Mouse (Mus musculus) midbrain, embryonic 14.5 days (tissue): ENCODE results near the gene Serinc2. TPM values are rescaled to one million over a fixed set of nuclear protein-coding genes. Genes with fewer than 3 reads are reported as not detected.

Experiments used
- ATAC-seq: fragments of 200-750 bp; cut with Nextera tagmentation; 2 replicates; pipeline ENCODE4 v1.8.0; 2017; ENCODE audit warnings: moderate number of reproducible peaks, moderate library complexity; ENCODE audit not compliant: low FRiP score, low TSS enrichment
- DNase-seq: peaks from one replicate; pipeline ENCODE4 v3.0.0-alpha.2; 2015
- H3K27ac ChIP-seq: fragments of 300-500 bp; sonication (generic); replicated peaks from 2 replicates; pipeline ENCODE4 v1.5.1; 2014; ENCODE audit warnings: mild to moderate bottlenecking, low read depth, low read length, moderate library complexity
- H3K27me3 ChIP-seq: fragments of 300-500 bp; sonication (generic); 2 replicates; pipeline ENCODE4 v1.6.1; 2014; ENCODE audit warnings: low read length, control low read depth, mixed read lengths; ENCODE audit not compliant: control insufficient read depth, insufficient read depth
- H3K36me3 ChIP-seq: fragments of 300-500 bp; sonication (generic); 2 replicates; pipeline ENCODE4 v1.6.1; 2014; ENCODE audit warnings: low read length, control low read depth; ENCODE audit not compliant: control insufficient read depth, insufficient read depth
- H3K4me1 ChIP-seq: fragments of 300-500 bp; sonication (generic); 2 replicates; pipeline ENCODE4 v1.6.1; 2014; ENCODE audit warnings: mild to moderate bottlenecking, antibody characterized with exemption, low read length, control low read depth; ENCODE audit not compliant: control insufficient read depth, insufficient read depth
- H3K4me2 ChIP-seq: fragments of 300-500 bp; sonication (generic); 2 replicates; pipeline ENCODE4 v1.6.1; 2014; ENCODE audit warnings: mild to moderate bottlenecking, low read length, moderate library complexity
- H3K4me3 ChIP-seq: fragments of 300-500 bp; sonication (generic); replicated peaks from 2 replicates; pipeline ENCODE4 v1.5.1; 2014; ENCODE audit warnings: low read depth, low read length
- H3K9ac ChIP-seq: fragments of 300-500 bp; sonication (generic); replicated peaks from 2 replicates; pipeline ENCODE4 v1.6.1; 2014; ENCODE audit warnings: mild to moderate bottlenecking, low read length, moderate library complexity
- H3K9me3 ChIP-seq: fragments of 300-500 bp; sonication (generic); 2 replicates; pipeline ENCODE4 v1.6.1; 2016; ENCODE audit warnings: low read length, control low read depth, mixed read lengths; ENCODE audit not compliant: control insufficient read depth
- WGBS: fragments of 180-500 bp; shearing (Covaris S2); extraction: QIAGEN DNeasy Blood & Tissue Kit; methylation state at CpG from one replicate; pipeline ENCODE4 v1.1.7; 2014; 5-methylcytosine and 5-hydroxymethylcytosine counted together
- polyA plus RNA-seq: library from polyadenylated mRNA; unstranded; fragments of >200 nt; fragmentation: Nextera tagmentation; extraction: Ambion mirVana; gene quantifications from 2 replicates; pipeline ENCODE4 v1.2.1, GENCODE M21; 2014

Serinc2 gene
- 49.2 and 52.1 TPM in 2 replicates for polyA plus RNA-seq

DNA sequence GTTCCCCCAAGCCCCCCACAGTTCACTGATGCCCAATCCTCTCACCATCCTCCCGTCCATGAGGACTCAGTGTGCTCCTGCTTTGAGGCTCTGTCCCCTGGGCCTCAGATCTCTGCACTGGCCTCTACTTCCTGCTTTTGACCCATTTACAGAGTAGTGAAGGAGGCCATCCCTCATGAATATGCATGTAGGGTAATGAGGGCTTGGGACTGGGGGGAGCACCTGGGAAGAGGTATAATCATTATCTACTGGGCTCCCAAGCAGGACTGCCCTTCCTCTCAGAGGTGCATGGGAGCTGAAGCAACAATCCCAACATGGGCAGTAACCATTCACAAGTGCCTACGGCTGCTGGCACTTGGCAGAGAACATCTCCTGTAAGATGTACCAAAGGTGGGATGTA, at the start of gene Serinc2:
Serinc2 (minus strand) TSS at position 101 of the 400 bp plus-strand sequence.
- no peaks in the 10 kb centered on the region for H3K27me3 ChIP-seq
- ATAC-seq = no peak
- H3K9me3 ChIP-seq = no peaks in the 10 kb centered on the region
- DNase-seq = no peak
- H3K27ac ChIP-seq = no peak within 1 kb of the TSS
- no peak within 1 kb of the TSS for H3K9ac ChIP-seq
- no peaks in the 10 kb centered on the region for H3K36me3 ChIP-seq
- no peak within 1 kb of the TSS for H3K4me3 ChIP-seq
- 72% methylated on average over 2 of the region's 2 CpGs for WGBS
- H3K4me1 ChIP-seq = peaks cover 10% of the 10 kb centered on the region; the same call in 1 of the 2 replicates
- H3K4me2 ChIP-seq = no peak within 1 kb of the TSS

DNA sequence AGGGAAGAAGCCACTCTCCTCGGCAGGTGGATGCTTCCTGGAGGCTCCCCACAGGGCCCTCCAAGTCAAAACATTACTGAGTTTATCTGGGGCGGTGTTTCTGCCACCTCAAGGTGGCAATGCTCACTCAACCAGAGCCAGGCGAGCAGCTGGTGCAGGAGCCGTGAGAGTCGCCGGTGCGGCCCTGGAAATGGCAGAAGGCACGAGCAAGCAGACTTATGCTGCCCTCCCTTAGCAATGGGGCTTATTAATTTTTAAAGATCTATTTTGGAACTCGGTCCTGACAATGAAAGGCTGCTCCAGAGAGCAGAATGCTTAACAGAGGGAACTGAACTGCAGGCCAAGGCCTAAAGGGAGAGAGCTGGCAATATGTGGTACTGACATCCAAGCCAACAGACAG, 48.4 kb upstream of the Serinc2 start:
- no peak overlapping the region for H3K4me3 ChIP-seq
- ATAC-seq = no peak

DNA sequence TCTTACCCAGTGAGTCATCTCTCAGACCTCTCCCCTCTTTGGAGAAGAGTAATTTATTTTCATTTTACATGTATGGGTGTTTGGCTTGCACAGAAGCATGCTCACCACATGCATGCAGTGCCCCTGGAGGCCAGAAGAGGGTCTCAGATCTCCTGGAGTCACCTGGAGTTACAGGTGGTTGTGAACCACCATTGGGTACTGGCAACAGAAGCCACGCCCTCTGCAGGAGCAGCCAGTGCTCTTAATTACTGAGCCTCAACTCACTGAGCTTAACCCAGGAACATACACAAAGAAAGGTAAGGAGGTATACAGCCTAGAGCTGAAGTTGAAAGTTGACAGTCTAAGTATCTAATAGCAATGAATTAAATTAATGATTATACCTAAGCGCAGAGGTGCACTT, 46.4 kb upstream of the Serinc2 start:
- no peak overlapping the region for H3K4me3 ChIP-seq
- ATAC-seq (no peak), DNase-seq (no peak)
- H3K9ac ChIP-seq = no peak overlapping the region
- no peaks in the 10 kb centered on the region for H3K9me3 ChIP-seq
- no peaks in the 10 kb centered on the region for H3K4me1 ChIP-seq
- H3K4me2 ChIP-seq = no peak overlapping the region
- H3K36me3 ChIP-seq = peaks cover 73% of the 10 kb centered on the region
- H3K27me3 ChIP-seq = no peaks in the 10 kb centered on the region
- no peak overlapping the region for H3K27ac ChIP-seq
- WGBS = 90% methylated on average over 2 of the region's 2 CpGs

More for the DNA sequence above, 48.4 kb upstream of the Serinc2 start:
- H3K4me1 ChIP-seq = no peaks in the 10 kb centered on the region
- peaks cover 66% of the 10 kb centered on the region for H3K36me3 ChIP-seq
- no peak overlapping the region for H3K27ac ChIP-seq
- no peaks in the 10 kb centered on the region for H3K9me3 ChIP-seq
- H3K27me3 ChIP-seq = no peaks in the 10 kb centered on the region
- no peak overlapping the region for H3K9ac ChIP-seq
- 81% methylated on average over 9 of the region's 9 CpGs for WGBS
- DNase-seq = no peak
- no peak overlapping the region for H3K4me2 ChIP-seq

DNA sequence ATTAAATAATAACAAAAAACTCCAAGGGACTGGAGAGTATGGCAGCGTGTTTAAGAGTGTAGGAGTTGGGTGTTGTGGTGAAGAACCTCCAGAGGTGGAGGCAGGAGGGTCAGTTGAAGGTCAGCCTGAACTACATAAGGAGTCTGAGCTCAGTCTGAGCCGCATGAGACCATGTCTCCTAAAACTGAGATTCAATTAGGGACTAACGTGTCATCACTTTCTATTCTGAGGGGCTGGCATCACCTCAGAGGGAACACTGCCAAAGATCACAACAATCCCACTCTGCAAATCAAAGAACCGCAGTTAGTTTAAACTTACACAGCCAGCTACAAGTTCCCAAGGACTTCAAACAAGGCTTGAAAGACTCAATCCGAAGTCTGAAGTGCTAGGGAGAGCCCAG, 44.6 kb upstream of the Serinc2 start:
- Histone ChIP-seq H3K27me3 (no peaks in the 10 kb centered on the region), H3K36me3 (peaks cover 72% of the 10 kb centered on the region), H3K4me1 (no peaks in the 10 kb centered on the region), H3K27ac (no peak overlapping the region), H3K4me2 (no peak overlapping the region), H3K9ac (no peak overlapping the region), H3K9me3 (no peaks in the 10 kb centered on the region), H3K4me3 (no peak overlapping the region)
- ATAC-seq (no peak), DNase-seq (no peak)
- WGBS = 84% methylated on average over 5 of the region's 5 CpGs

DNA sequence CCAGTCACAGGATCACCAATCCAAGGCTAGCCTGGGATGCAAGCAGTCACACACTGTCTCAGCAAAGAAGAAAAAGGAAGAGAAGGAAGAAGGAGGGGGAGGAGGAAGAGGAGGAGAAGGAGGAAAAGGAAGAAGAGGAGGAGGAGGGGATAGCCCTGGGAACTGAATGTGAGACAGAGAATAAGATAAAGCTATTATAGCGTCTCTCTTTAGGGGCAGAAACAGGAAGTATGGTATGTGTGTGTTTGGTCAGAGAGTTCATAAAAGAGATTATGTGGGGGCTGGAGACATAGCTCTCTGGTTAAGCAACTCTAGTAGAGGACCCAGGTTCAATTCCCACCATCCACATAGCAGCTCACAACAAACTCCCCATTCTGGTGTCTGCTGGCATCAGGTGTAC, 44.2 kb upstream of the Serinc2 start:
- no peak overlapping the region for H3K9ac ChIP-seq
- H3K27me3 ChIP-seq = no peaks in the 10 kb centered on the region
- WGBS = 90% methylated on average over 1 of the region's 1 CpGs
- H3K4me3 ChIP-seq = no peak overlapping the region
- H3K4me2 ChIP-seq = no peak overlapping the region
- DNase-seq (no peak), ATAC-seq (no peak)
- no peaks in the 10 kb centered on the region for H3K4me1 ChIP-seq
- H3K36me3 ChIP-seq = peaks cover 71% of the 10 kb centered on the region
- no peaks in the 10 kb centered on the region for H3K9me3 ChIP-seq
- no peak overlapping the region for H3K27ac ChIP-seq

DNA sequence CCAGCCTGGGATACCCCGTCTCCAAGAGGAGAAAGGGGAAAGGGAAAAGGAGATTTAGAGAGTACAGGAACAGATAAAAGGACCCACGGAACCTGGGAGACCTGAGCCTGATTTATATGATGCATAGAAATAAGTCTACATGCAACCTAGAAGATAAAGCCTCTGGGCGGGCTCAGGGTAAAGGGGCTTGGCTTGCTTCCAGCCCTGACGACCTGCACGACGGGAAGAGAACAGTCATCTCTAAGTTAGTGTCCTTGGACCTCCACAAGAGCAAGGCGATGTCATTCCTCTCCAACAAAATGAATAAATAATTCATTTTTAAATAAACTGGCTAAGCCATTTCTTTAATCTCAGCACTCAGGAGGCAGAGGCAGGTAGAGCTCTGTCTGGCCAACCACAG, 43.6 kb upstream of the Serinc2 start:
- Histone ChIP-seq H3K27me3 (no peaks in the 10 kb centered on the region), H3K27ac (no peak overlapping the region), H3K4me2 (no peak overlapping the region), H3K9me3 (no peaks in the 10 kb centered on the region), H3K9ac (no peak overlapping the region), H3K4me1 (no peaks in the 10 kb centered on the region), H3K36me3 (peaks cover 72% of the 10 kb centered on the region), H3K4me3 (no peak overlapping the region)
- ATAC-seq (no peak), DNase-seq (no peak)
- 85% methylated on average over 7 of the region's 7 CpGs for WGBS

DNA sequence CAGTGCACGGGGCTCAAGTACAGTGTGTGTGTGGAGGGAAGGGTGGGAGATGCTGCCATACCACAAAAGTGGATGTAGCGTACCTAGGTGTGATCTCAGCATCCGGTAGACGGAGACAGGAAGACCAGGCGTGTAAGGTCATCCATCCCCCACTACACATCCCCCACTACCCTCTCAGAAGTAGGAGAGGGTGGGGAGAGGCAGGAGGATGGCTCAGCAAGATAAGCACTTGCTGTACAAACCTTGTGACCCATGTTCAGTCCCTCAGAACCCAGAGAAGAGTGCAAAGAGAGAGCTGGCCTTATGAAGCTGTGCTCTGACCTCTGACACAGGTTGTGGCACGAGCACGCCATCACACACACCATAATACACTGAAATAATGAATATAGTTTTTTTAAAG, 42.6 kb upstream of the Serinc2 start:
- no peak overlapping the region for H3K4me2 ChIP-seq
- ATAC-seq (no peak), DNase-seq (no peak)
- no peak overlapping the region for H3K27ac ChIP-seq
- H3K9ac ChIP-seq = no peak overlapping the region
- peaks cover 71% of the 10 kb centered on the region for H3K36me3 ChIP-seq
- no peak overlapping the region for H3K4me3 ChIP-seq
- no peaks in the 10 kb centered on the region for H3K4me1 ChIP-seq
- H3K9me3 ChIP-seq = no peaks in the 10 kb centered on the region
- H3K27me3 ChIP-seq = no peaks in the 10 kb centered on the region
- 95% methylated on average over 7 of the region's 7 CpGs for whole genome bisulfite sequencing

DNA sequence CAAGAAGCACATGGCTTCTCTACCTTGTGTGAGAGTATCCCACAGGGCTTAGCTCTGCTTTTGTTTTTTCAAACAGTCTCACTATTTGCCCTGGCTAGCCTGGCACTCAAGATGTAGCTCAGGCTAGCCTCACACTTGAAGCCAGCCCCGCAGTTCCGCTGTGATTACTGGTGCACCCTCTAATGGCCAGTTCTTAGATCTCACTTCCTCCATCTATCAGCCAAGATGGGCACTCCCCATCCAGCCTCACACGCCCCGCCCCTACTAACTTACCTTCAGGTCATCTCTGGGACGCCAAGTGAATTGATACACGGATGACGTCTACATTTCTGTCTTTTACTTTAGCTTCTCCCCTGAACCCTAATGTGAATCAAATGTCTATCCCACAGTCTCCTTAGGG, 40.6 kb upstream of the Serinc2 start:
- no peaks in the 10 kb centered on the region for H3K27me3 ChIP-seq
- ATAC-seq (no peak), DNase-seq (no peak)
- no peak overlapping the region for H3K4me2 ChIP-seq
- H3K9ac ChIP-seq = no peak overlapping the region
- no peak overlapping the region for H3K4me3 ChIP-seq
- no peak overlapping the region for H3K27ac ChIP-seq
- 87% methylated on average over 7 of the region's 7 CpGs for WGBS
- H3K4me1 ChIP-seq = no peaks in the 10 kb centered on the region
- H3K36me3 ChIP-seq = peaks cover 72% of the 10 kb centered on the region
- H3K9me3 ChIP-seq = no peaks in the 10 kb centered on the region

DNA sequence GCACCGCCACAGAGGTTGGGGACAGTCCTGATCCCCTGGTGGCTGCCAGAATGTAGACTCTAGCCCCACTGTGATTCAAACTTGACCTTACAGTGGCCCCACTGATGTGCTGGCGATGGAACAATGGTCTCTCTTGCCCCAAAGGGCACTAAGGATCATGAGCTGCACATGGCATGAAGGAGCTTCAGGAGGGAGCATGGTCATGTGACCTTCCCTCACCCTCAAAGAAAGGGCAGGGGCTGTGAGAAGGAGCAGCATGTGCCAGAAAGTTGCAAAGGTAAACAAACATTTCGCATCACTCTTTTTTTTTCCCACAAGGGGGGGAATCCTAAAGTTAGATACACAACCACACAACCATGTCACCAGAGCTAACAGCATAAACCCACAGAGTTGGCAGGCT, 39.1 kb upstream of the Serinc2 start:
- Histone ChIP-seq H3K27ac (no peak overlapping the region), H3K4me3 (no peak overlapping the region), H3K36me3 (peaks cover 72% of the 10 kb centered on the region), H3K27me3 (no peaks in the 10 kb centered on the region), H3K4me1 (no peaks in the 10 kb centered on the region), H3K4me2 (no peak overlapping the region), H3K9me3 (no peaks in the 10 kb centered on the region), H3K9ac (no peak overlapping the region)
- WGBS = 67% methylated on average over 3 of the region's 3 CpGs
- DNase-seq = no peak
- no peak for ATAC-seq
